Comparison of ENCODE assay signal across 9 mouse cellular contexts in the genomic region with DNA sequence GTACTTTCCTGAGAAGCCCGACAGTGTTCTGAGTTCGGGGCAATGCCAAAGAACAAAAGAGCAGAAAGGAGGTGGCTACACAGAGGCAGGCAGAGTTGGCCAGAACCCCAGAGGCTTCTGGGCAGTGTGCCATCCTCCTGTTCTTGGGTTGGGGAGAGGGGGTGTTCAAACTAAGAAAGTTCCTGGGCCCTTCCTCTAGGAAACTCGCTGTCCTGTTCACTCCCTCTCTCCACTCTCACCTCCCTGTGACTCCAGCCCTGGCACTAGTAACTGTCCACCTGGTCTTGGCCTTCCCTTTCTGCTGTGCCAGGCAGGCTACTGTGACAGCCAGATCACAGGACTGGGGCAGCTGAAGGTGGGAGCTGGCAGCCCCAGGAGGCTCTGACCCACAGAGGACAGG. TPM values are rescaled to one million over a fixed set of nuclear protein-coding genes. Genes with fewer than 3 reads are reported as not detected.
DNase-seq lines count a peak whose midpoint lies in the region; ATAC-seq and TF ChIP-seq lines count a peak whose summit lies in the region.
"Had no signal": no experiment of that assay in that cellular context is flagged by ENCODE, and none has a peak within 500 bp of the region (broad histone marks: within the 10 kb centered on the region; RNA-seq: fewer than 3 reads in every experiment).

No protein-coding gene starts in this region.

- 65% methylated on average over 3 of the region's 3 CpGs for WGBS in neural tube, embryonic 12.5 days
- 65% methylated on average over 3 of the region's 3 CpGs for WGBS in heart, embryonic 14.5 days
- 77% methylated on average over 3 of the region's 3 CpGs for WGBS in thymus, adult 2 months

- peaks cover 13% of the 10 kb centered on the region for H3K27me3 ChIP-seq in neural tube, embryonic 12.5 days (replicated peaks)
- H3K27me3 ChIP-seq in heart, embryonic 14.5 days (ENCODE audit: control insufficient read depth, insufficient read depth, low read length) = peaks cover 22% of the 10 kb centered on the region
- peaks cover 4% of the 10 kb centered on the region; the same call in 1 of the 2 replicates for H3K27me3 ChIP-seq in thymus, adult 2 months (ENCODE audit: control insufficient read depth, insufficient read depth, low read length)

- ATAC-seq in cerebellum, adult (ENCODE audit: insufficient number of reproducible peaks, low FRiP score, low TSS enrichment) = peak; percentile 60; the same call in 1 of the 2 replicates
- ATAC-seq in neural tube, embryonic 12.5 days (ENCODE audit: low FRiP score, low read depth) = no peak
- ATAC-seq in heart, embryonic 14.5 days (ENCODE audit: insufficient number of reproducible peaks, insufficient read depth, low FRiP score, low read depth) = no peak

- H3K4me3 ChIP-seq in neural tube, embryonic 12.5 days = no peak overlapping the region
- H3K4me3 ChIP-seq in heart, embryonic 14.5 days (ENCODE audit: control insufficient read depth in 1 of 2, insufficient read depth in 1 of 2, low read depth in 1 of 2, low read length in 2 of 2) = peak overlapping the region; percentile 4 to 52; a peak in 2 of 4 replicates
- no peak overlapping the region for H3K4me3 ChIP-seq in thymus, adult 2 months (ENCODE audit: control insufficient read depth, insufficient read depth, low read length)

- no peak for TF ChIP-seq CTCF in thymus, adult 2 months (IDR thresholded peaks at IDR 0.05; ENCODE audit: borderline replicate concordance, control insufficient read depth, extremely low read depth, insufficient read depth, low read length, poor library complexity)

- H3K9me3 ChIP-seq in neural tube, embryonic 12.5 days = no peaks in the 10 kb centered on the region
- H3K9me3 ChIP-seq in heart, embryonic 14.5 days (ENCODE audit: control insufficient read depth, low read length) = no peaks in the 10 kb centered on the region

- 0 out of 2 replicates have a peak, but pooled peaks cover 5% of the 10 kb centered on the region for H3K4me1 ChIP-seq in neural tube, embryonic 12.5 days
- H3K4me1 ChIP-seq in heart, embryonic 14.5 days (ENCODE audit: control insufficient read depth in 2 of 2, insufficient read depth in 2 of 2, low read length in 2 of 2) = peaks cover 0 to 2% of the 10 kb centered on the region in 2 experiments; a peak in 1 of 4 replicates
- peaks cover 6% of the 10 kb centered on the region; the same call in 1 of the 2 replicates for H3K4me1 ChIP-seq in thymus, adult 2 months (replicated peaks; ENCODE audit: control insufficient read depth, insufficient read depth, low read length)

- no peak overlapping the region for H3K27ac ChIP-seq in neural tube, embryonic 12.5 days
- no peak overlapping the region for H3K27ac ChIP-seq in heart, embryonic 14.5 days (replicated peaks in 1 of 2; ENCODE audit: control insufficient read depth in 1 of 2, insufficient read depth in 1 of 2, low read depth in 2 of 2, low read length in 2 of 2)
- H3K27ac ChIP-seq in thymus, adult 2 months (ENCODE audit: control insufficient read depth, insufficient read depth, low read length) = no peak overlapping the region
- H3K27ac ChIP-seq: left cerebral cortex, adult 2 months had no signal

- no peak overlapping the region for H3K9ac ChIP-seq in neural tube, embryonic 12.5 days
- no peak overlapping the region for H3K9ac ChIP-seq in heart, embryonic 14.5 days (ENCODE audit: low read length)

- peak overlapping the region; percentile 80; the same call in 1 of the 2 replicates for H3K4me2 ChIP-seq in neural tube, embryonic 12.5 days (replicated peaks)
- peak overlapping the region; percentile 81; the same call in 1 of the 2 replicates for H3K4me2 ChIP-seq in heart, embryonic 14.5 days (ENCODE audit: low read length)

- no peaks in the 10 kb centered on the region for H3K36me3 ChIP-seq in neural tube, embryonic 12.5 days
- no peaks in the 10 kb centered on the region for H3K36me3 ChIP-seq in heart, embryonic 14.5 days (ENCODE audit: control insufficient read depth, insufficient read depth, low read length)
- no peaks in the 10 kb centered on the region for H3K36me3 ChIP-seq in thymus, adult 2 months (ENCODE audit: control insufficient read depth, insufficient read depth, low read length)

- no peak for TF ChIP-seq POLR2A in thymus, adult 2 months (IDR thresholded peaks at IDR 0.05; ENCODE audit: control insufficient read depth, extremely low read depth, insufficient read depth, low read length, poor library complexity)

- no peak for DNase-seq in cerebellum, adult 11 months
- DNase-seq in neural tube, embryonic 10.5 days (ENCODE audit: extremely low spot score, low spot score) = no peak
- peak; percentile 18 to 26 for DNase-seq in layer of hippocampus, postnatal 14 days (ENCODE audit: low spot score in 2 of 2)
- no peak for DNase-seq in embryo, embryonic 9.5 days (ENCODE audit: extremely low spot score)
- DNase-seq in thymus, adult 2 months = no peak

RNA-seq across cellular contexts. Expression of a gene that starts 1.6 kb away (rescaled TPM):
- 3.6 and 3.7 TPM in 2 replicates for polyA plus RNA-seq in neural tube, embryonic 12.5 days (2016; fragmentation: Nextera tagmentation; extraction: Ambion mirVana)
- 4.7 and 5.5 TPM in 2 replicates for polyA plus RNA-seq in heart, embryonic 14.5 days (2014; fragmentation: Nextera tagmentation; extraction: Ambion mirVana)
- total RNA-seq in layer of hippocampus, postnatal 14 days (2021) = 10 to 100 TPM; 14.3 to 15.6 TPM
- 1.4 and 2.1 TPM in 2 replicates for polyA plus RNA-seq in thymus, adult 2 months (2012; rRNA removed)

Comparison
In these comparisons a context has a peak if more than half of its experiments do, and no peak if none do; other contexts are left out.
1. DNase-seq: peak in layer of hippocampus, postnatal 14 days (2 of 2); none in cerebellum, adult 11 months (single experiment), neural tube, embryonic 10.5 days (single experiment), embryo, embryonic 9.5 days (single experiment) and thymus, adult 2 months (single experiment).
2. H3K4me3 ChIP-seq: peak in heart, embryonic 14.5 days (2 of 2); none in neural tube, embryonic 12.5 days (single experiment) and thymus, adult 2 months (single experiment).